Mouse (Mus musculus) liver, embryonic 16.5 days (tissue): Measurements from ENCODE around the gene Zbtb25. TPM values are rescaled to one million over a fixed set of nuclear protein-coding genes. Genes with fewer than 3 reads are reported as not detected.
A peak's percentile ranks its signal among the peaks of the same experiment; 100 is the strongest.

Experiments
- ATAC-seq: fragments of 200-750 bp; cut with Nextera tagmentation; 2 replicates; pipeline ENCODE4 v1.8.0; 2017; ENCODE audit warnings: low read depth, mild to moderate bottlenecking, moderate number of reproducible peaks, moderate library complexity
- H3K27ac ChIP-seq: fragments of 300-500 bp; sonication (generic); 2 replicates; pipeline ENCODE4 v1.5.1; 2014; ENCODE audit warnings: mild to moderate bottlenecking, low read length
- H3K27me3 ChIP-seq: fragments of 300-500 bp; sonication (generic); 2 replicates; pipeline ENCODE4 v1.6.1; 2014; ENCODE audit warnings: low read depth, low read length, mixed read lengths; ENCODE audit not compliant: control insufficient read depth, insufficient read depth
- H3K36me3 ChIP-seq: fragments of 300-500 bp; sonication (generic); 2 replicates; pipeline ENCODE4 v1.6.1; 2014; ENCODE audit warnings: mild to moderate bottlenecking; ENCODE audit not compliant: control insufficient read depth, insufficient read depth
- H3K4me1 ChIP-seq: fragments of 300-500 bp; sonication (generic); 2 replicates; pipeline ENCODE4 v1.6.1; 2014; ENCODE audit warnings: low read depth, low read length, mixed read lengths; ENCODE audit not compliant: control insufficient read depth
- H3K4me2 ChIP-seq: fragments of 300-500 bp; sonication (generic); 2 replicates; pipeline ENCODE4 v1.6.1; 2014; ENCODE audit warnings: low read depth, low read length, mixed read lengths
- H3K4me3 ChIP-seq: fragments of 300-500 bp; sonication (generic); 2 replicates; pipeline ENCODE4 v1.5.1; 2014; ENCODE audit warnings: low read depth, mild to moderate bottlenecking, low read length
- H3K9ac ChIP-seq: fragments of 300-500 bp; sonication (generic); 2 replicates; pipeline ENCODE4 v1.6.1; 2014; ENCODE audit warnings: low read depth, low read length
- H3K9me3 ChIP-seq: fragments of 300-500 bp; sonication (generic); replicated peaks from 2 replicates; pipeline ENCODE4 v1.6.1; 2016; ENCODE audit warnings: low read length; ENCODE audit not compliant: control insufficient read depth
- WGBS: fragments of 180-500 bp; shearing (Covaris S2); extraction: QIAGEN DNeasy Blood & Tissue Kit; methylation state at CpG from one replicate; pipeline ENCODE4 v1.1.7; 2014; ENCODE audit not compliant: insufficient replicate concordance; 5-methylcytosine and 5-hydroxymethylcytosine counted together
- polyA plus RNA-seq: library from polyadenylated mRNA; unstranded; fragments of >200 nt; fragmentation: Nextera tagmentation; extraction: Ambion mirVana; gene quantifications from 2 replicates; pipeline ENCODE4 v1.2.1, GENCODE M21; 2015

The Zbtb25 gene
- polyA plus RNA-seq, 1 experiment from 2014 or later = 4.1 TPM

- peak; percentile 77 for ATAC-seq
- H3K9me3 ChIP-seq = no peaks in the 10 kb centered on the region
- no peak overlapping the region for H3K9ac ChIP-seq
- no peak overlapping the region for H3K4me3 ChIP-seq
- H3K4me1 ChIP-seq = peaks cover 11% of the 10 kb centered on the region
- no peaks in the 10 kb centered on the region for H3K27me3 ChIP-seq
- no peak overlapping the region for H3K4me2 ChIP-seq
- WGBS = 75% methylated on average over 9 of the region's 9 CpGs
- H3K27ac ChIP-seq = peak overlapping the region; percentile 36; the same call in 1 of the 2 replicates
- peaks cover 5% of the 10 kb centered on the region for H3K36me3 ChIP-seq
These were observed 58.2 kb downstream of the Zbtb25 start for GRCm38 (mm10) chr12:76311227-76311626.

- no peak for ATAC-seq
- H3K4me2 ChIP-seq = no peak overlapping the region
- peaks cover 7% of the 10 kb centered on the region for H3K36me3 ChIP-seq
- H3K27ac ChIP-seq = peak overlapping the region; percentile 36; the same call in 1 of the 2 replicates
- peaks cover 11% of the 10 kb centered on the region for H3K4me1 ChIP-seq
- H3K27me3 ChIP-seq = no peaks in the 10 kb centered on the region
- H3K4me3 ChIP-seq = no peak overlapping the region
- WGBS = 71% methylated on average over 6 of the region's 6 CpGs
- no peak overlapping the region for H3K9ac ChIP-seq
- no peaks in the 10 kb centered on the region for H3K9me3 ChIP-seq
These were observed 58.8 kb downstream of the Zbtb25 start for GRCm38 (mm10) chr12:76310633-76311032.

- peaks cover 4% of the 10 kb centered on the region for H3K36me3 ChIP-seq
- H3K9ac ChIP-seq = no peak overlapping the region
- ATAC-seq = no peak
- no peak overlapping the region for H3K27ac ChIP-seq
- no peak overlapping the region for H3K4me3 ChIP-seq
- H3K9me3 ChIP-seq = no peaks in the 10 kb centered on the region
- H3K4me1 ChIP-seq = peaks cover 11% of the 10 kb centered on the region
- no peak overlapping the region for H3K4me2 ChIP-seq
- no peaks in the 10 kb centered on the region for H3K27me3 ChIP-seq
- WGBS = 42% methylated on average over 6 of the region's 6 CpGs
These were observed 59.4 kb downstream of the Zbtb25 start for GRCm38 (mm10) chr12:76310007-76310406.

- 74% methylated on average over 5 of the region's 5 CpGs for WGBS
- H3K36me3 ChIP-seq = peaks cover 7% of the 10 kb centered on the region
- H3K4me2 ChIP-seq = no peak overlapping the region
- H3K4me3 ChIP-seq = no peak overlapping the region
- no peak for ATAC-seq
- no peaks in the 10 kb centered on the region for H3K9me3 ChIP-seq
- H3K9ac ChIP-seq = no peak overlapping the region
- no peaks in the 10 kb centered on the region for H3K27me3 ChIP-seq
- H3K4me1 ChIP-seq = peaks cover 11% of the 10 kb centered on the region
- H3K27ac ChIP-seq = no peak overlapping the region
These were observed 61.0 kb downstream of the Zbtb25 start for GRCm38 (mm10) chr12:76308436-76308835.

GRCm38 (mm10) chr12:76307964-76308363 is 61.4 kb downstream of the Zbtb25 start:
- no peak overlapping the region for H3K27ac ChIP-seq

GRCm38 (mm10) chr12:76306852-76307561 is 62.4 kb downstream of the Zbtb25 start:
- Histone ChIP-seq H3K4me2 (no peak overlapping the region), H3K27ac (no peak overlapping the region)
- no peak for ATAC-seq

More at GRCm38 (mm10) chr12:76307964-76308363, 61.4 kb downstream of the Zbtb25 start:
- H3K27me3 ChIP-seq = no peaks in the 10 kb centered on the region
- H3K36me3 ChIP-seq = peaks cover 9% of the 10 kb centered on the region
- peaks cover 11% of the 10 kb centered on the region for H3K4me1 ChIP-seq
- 60% methylated on average over 9 of the region's 9 CpGs for WGBS
- no peak overlapping the region for H3K4me3 ChIP-seq
- no peak overlapping the region for H3K9ac ChIP-seq
- ATAC-seq = no peak
- H3K9me3 ChIP-seq = no peaks in the 10 kb centered on the region
- no peak overlapping the region for H3K4me2 ChIP-seq

GRCm38 (mm10) chr12:76305107-76305506 is 64.3 kb downstream of the Zbtb25 start:
- WGBS = 79% methylated on average over 8 of the region's 8 CpGs
- no peaks in the 10 kb centered on the region for H3K4me1 ChIP-seq
- no peak overlapping the region for H3K4me3 ChIP-seq
- no peak overlapping the region for H3K9ac ChIP-seq
- H3K27ac ChIP-seq = no peak overlapping the region
- no peak overlapping the region for H3K4me2 ChIP-seq
- ATAC-seq = no peak
- peaks cover 23% of the 10 kb centered on the region for H3K36me3 ChIP-seq
- no peaks in the 10 kb centered on the region for H3K27me3 ChIP-seq
- H3K9me3 ChIP-seq = no peaks in the 10 kb centered on the region

More at GRCm38 (mm10) chr12:76306852-76307561, 62.4 kb downstream of the Zbtb25 start:
- H3K36me3 ChIP-seq = peaks cover 17% of the 10 kb centered on the region
- WGBS = 80% methylated on average over 9 of the region's 9 CpGs
- H3K9me3 ChIP-seq = no peaks in the 10 kb centered on the region
- H3K27me3 ChIP-seq = no peaks in the 10 kb centered on the region
- H3K4me1 ChIP-seq = peaks cover 11% of the 10 kb centered on the region
- no peak overlapping the region for H3K4me3 ChIP-seq
- H3K9ac ChIP-seq = no peak overlapping the region

GRCm38 (mm10) chr12:76304199-76304598 is 65.2 kb downstream of the Zbtb25 start:
- no peaks in the 10 kb centered on the region for H3K27me3 ChIP-seq
- no peaks in the 10 kb centered on the region for H3K9me3 ChIP-seq
- ATAC-seq = no peak
- no peak overlapping the region for H3K27ac ChIP-seq
- no peak overlapping the region for H3K4me3 ChIP-seq
- H3K9ac ChIP-seq = no peak overlapping the region
- no peak overlapping the region for H3K4me2 ChIP-seq
- H3K36me3 ChIP-seq = peaks cover 25% of the 10 kb centered on the region
- H3K4me1 ChIP-seq = no peaks in the 10 kb centered on the region
- WGBS = 70% methylated on average over 4 of the region's 4 CpGs

GRCm38 (mm10) chr12:76303474-76303873 is 65.9 kb downstream of the Zbtb25 start:
- Histone ChIP-seq H3K27ac (no peak overlapping the region), H3K9me3 (no peaks in the 10 kb centered on the region), H3K4me3 (no peak overlapping the region), H3K4me2 (no peak overlapping the region), H3K4me1 (no peaks in the 10 kb centered on the region), H3K9ac (no peak overlapping the region), H3K36me3 (peaks cover 27% of the 10 kb centered on the region), H3K27me3 (no peaks in the 10 kb centered on the region)
- ATAC-seq = no peak
- 82% methylated on average over 11 of the region's 11 CpGs for WGBS
